11 mouse cellular contexts compared by ENCODE assay signal in genomic region chr14:105870370-105870936, GRCm38 (mm10). TPM values are rescaled to one million over a fixed set of nuclear protein-coding genes. Genes with fewer than 3 reads are reported as not detected.
DNase-seq lines count a peak whose midpoint lies in the region; ATAC-seq and TF ChIP-seq lines count a peak whose summit lies in the region.
"Had no signal": no experiment of that assay in that cellular context is flagged by ENCODE, and none has a peak within 500 bp of the region (broad histone marks: within the 10 kb centered on the region; RNA-seq: fewer than 3 reads in every experiment).

No protein-coding gene starts in this region.

- H3K9me3 ChIP-seq in lung, embryonic 14.5 days (ENCODE audit: low read depth, low read length) = no peaks in the 10 kb centered on the region
- no peaks in the 10 kb centered on the region for H3K9me3 ChIP-seq in liver, embryonic 12.5 days (replicated peaks)

- H3K27me3 ChIP-seq in lung, embryonic 14.5 days (ENCODE audit: insufficient read depth, low read length) = no peaks in the 10 kb centered on the region
- H3K27me3 ChIP-seq in liver, embryonic 12.5 days (replicated peaks) = no peaks in the 10 kb centered on the region

- H3K9ac ChIP-seq in lung, embryonic 14.5 days = no peak overlapping the region
- H3K9ac ChIP-seq in liver, embryonic 12.5 days = no peak overlapping the region
- H3K9ac ChIP-seq: liver, embryonic 14.5 days had no signal

- no peaks in the 10 kb centered on the region for H3K36me3 ChIP-seq in lung, embryonic 14.5 days (ENCODE audit: insufficient read depth)
- H3K36me3 ChIP-seq in liver, embryonic 12.5 days = no peaks in the 10 kb centered on the region

- no peak for ATAC-seq in lung, embryonic 14.5 days (ENCODE audit: insufficient read depth)
- no peak for ATAC-seq in liver, embryonic 12.5 days

- peaks cover 5% of the 10 kb centered on the region; the same call in 1 of the 2 replicates for H3K4me1 ChIP-seq in lung, embryonic 14.5 days (ENCODE audit: insufficient read depth)
- H3K4me1 ChIP-seq in liver, embryonic 12.5 days = no peaks in the 10 kb centered on the region

- no peak for DNase-seq in lung, embryonic 14.5 days
- no peak for DNase-seq in lung, postnatal 14 days
- peak; percentile 33 for DNase-seq in gastrocnemius, adult 2 months
- DNase-seq in kidney, adult 8-10 months = peak; percentile 17 to 33
- peak; percentile 18 for DNase-seq in skeletal muscle tissue, adult 2 months (ENCODE audit: low read depth, low spot score)
- no peak for DNase-seq in urinary bladder, adult 18-20 months (ENCODE audit: low spot score in 2 of 2)
- DNase-seq in urinary bladder, postnatal 25 days (ENCODE audit: low spot score) = no peak

- peak overlapping the region; percentile 23 for H3K4me2 ChIP-seq in lung, embryonic 14.5 days
- H3K4me2 ChIP-seq in liver, embryonic 12.5 days = no peak overlapping the region

- WGBS in lung, embryonic 14.5 days = 41% methylated on average over 14 of the region's 14 CpGs
- WGBS in liver, embryonic 12.5 days (ENCODE audit: insufficient replicate concordance) = 75% methylated on average over 14 of the region's 14 CpGs

- intact Hi-C loops in gastrocnemius, adult 2 months (cut with DNase I) = no loop called here

- no peak overlapping the region for H3K4me3 ChIP-seq in lung, embryonic 14.5 days (ENCODE audit: low read depth, low read length)
- H3K4me3 ChIP-seq in gastrocnemius, adult 2 months = 0 out of 2 replicates have a peak overlapping the region, but pooled peaks have one; percentile 21
- no peak overlapping the region for H3K4me3 ChIP-seq in liver, embryonic 12.5 days
- H3K4me3 ChIP-seq: layer of hippocampus, adult 2 months; myocyte had no signal

- no peak for TF ChIP-seq CTCF in lung, embryonic 14.5 days (IDR thresholded peaks at IDR 0.05; ENCODE audit: low read depth)
- TF ChIP-seq CTCF in gastrocnemius, adult 2 months (IDR thresholded peaks at IDR 0.05) = no peak

- peak overlapping the region; percentile 46; the same call in 1 of the 2 replicates for H3K27ac ChIP-seq in lung, embryonic 14.5 days (ENCODE audit: low read depth)
- peak overlapping the region; percentile 53; the same call in 1 of the 2 replicates for H3K27ac ChIP-seq in gastrocnemius, adult 2 months
- H3K27ac ChIP-seq in liver, embryonic 12.5 days = no peak overlapping the region
- H3K27ac ChIP-seq: layer of hippocampus, adult 2 months; liver, embryonic 14.5 days had no signal

RNA-seq across cellular contexts. Expression of gene Spry2, which starts 26.2 kb away (rescaled TPM):
- 43.6 and 46.6 TPM in 2 replicates for polyA plus RNA-seq in lung, embryonic 14.5 days (2014; fragmentation: Nextera tagmentation; extraction: Ambion mirVana)
- 10 to 100 TPM; 16.8 to 21.8 TPM for total RNA-seq in gastrocnemius, adult 2 months (2021)
- 6.6 and 7.1 TPM in 2 replicates for polyA plus RNA-seq in liver, embryonic 12.5 days (2016; fragmentation: Nextera tagmentation; extraction: Ambion mirVana)

Comparison
In these comparisons a context has a peak if more than half of its experiments do, and no peak if none do; other contexts are left out.
1. DNase-seq: peak in gastrocnemius, adult 2 months (single experiment), kidney, adult 8-10 months (2 of 2) and skeletal muscle tissue, adult 2 months (single experiment); none in lung, embryonic 14.5 days (single experiment), lung, postnatal 14 days (single experiment), urinary bladder, adult 18-20 months (0 of 2) and urinary bladder, postnatal 25 days (single experiment).